Mouse (Mus musculus) large intestine, adult 2 months (tissue): ENCODE data around the gene Krtap20-2. TPM values are rescaled to one million over a fixed set of nuclear protein-coding genes. Genes with fewer than 3 reads are reported as not detected.
"Not testable (repeated sequence)": the region's sequence is repeated elsewhere in the genome, so short reads cannot be mapped to it uniquely, and the experiment has no call there.

ENCODE experiments used
- DNase-seq: peaks from one replicate; pipeline ENCODE4 v3.0.0-alpha.2; 2012; ENCODE audit warnings: low read depth, low spot score
- WGBS: fragments of 180-500 bp; shearing (Covaris S2); methylation state at CpG from one replicate; pipeline ENCODE4 v1.1.7; 2018; 5-methylcytosine and 5-hydroxymethylcytosine counted together
- polyA plus RNA-seq: library from polyadenylated mRNA; depleted of rRNA; stranded (reverse); fragments of >200 nt; gene quantifications from 2 replicates; pipeline ENCODE4 v1.2.3, GENCODE M21; 2012; rRNA removed

Gene Krtap20-2
- not detected in 2 replicates for polyA plus RNA-seq

- no peak for DNase-seq
- 51% methylated on average over 1 of the region's 1 CpGs for WGBS
Measured at GRCm38 (mm10) chr16:89205561-89205960, at the start of gene Krtap20-2. Krtap20-2 (plus strand) TSS chr16:89205861.

GRCm38 (mm10) chr16:89157652-89158051, 48.0 kb upstream of the Krtap20-2 start, which contains the start of gene Gm9789:
Gm9789 (plus strand) TSS chr16:89157952.
- WGBS, result 79% methylated on average over 4 of the region's 4 CpGs
- no peak for DNase-seq

- DNase-seq, result not testable (repeated sequence)
Measured at GRCm38 (mm10) chr16:89169190-89169589, 36.5 kb upstream of the Krtap20-2 start, which contains the start of gene Gm7735. Gm7735 (plus strand) TSS chr16:89169490.

- WGBS, result 70% methylated on average over 2 of the region's 2 CpGs
Measured at GRCm38 (mm10) chr16:89174435-89174834, 31.2 kb upstream of the Krtap20-2 start, which contains the start of gene 1110057P08Rik. 1110057P08Rik (plus strand) TSS chr16:89174735.

GRCm38 (mm10) chr16:89188621-89189020, 17.0 kb upstream of the Krtap20-2 start:
- WGBS, result 78% methylated on average over 4 of the region's 4 CpGs
- DNase-seq, result no peak

More at GRCm38 (mm10) chr16:89174435-89174834, 31.2 kb upstream of the Krtap20-2 start, which contains the start of gene 1110057P08Rik:
- no peak for DNase-seq

Other genes starting within 250 kb of the Krtap20-2 start
- gene Krtap16-3, start 243.0 kb upstream of the Krtap20-2 start, polyA plus RNA-seq, result not detected in 2 replicates
- gene Krtap22-2, start 195.1 kb upstream of the Krtap20-2 start, polyA plus RNA-seq, result not detected in 2 replicates
- not detected in 2 replicates for gene Gm10229, start 190.6 kb upstream of the Krtap20-2 start, polyA plus RNA-seq
- gene Krtap6-1, start 174.2 kb upstream of the Krtap20-2 start, polyA plus RNA-seq, result not detected in 2 replicates
- not detected in 2 replicates for gene Gm10228, start 164.4 kb upstream of the Krtap20-2 start, polyA plus RNA-seq
- gene Krtap6-5, start 158.0 kb upstream of the Krtap20-2 start, polyA plus RNA-seq, result not detected in 2 replicates
- not detected in 2 replicates for gene 1110025L11Rik, start 141.9 kb upstream of the Krtap20-2 start, polyA plus RNA-seq
- not detected in 2 replicates for gene Krtap6-3, start 121.8 kb upstream of the Krtap20-2 start, polyA plus RNA-seq
- gene Gm6358, start 65.0 kb upstream of the Krtap20-2 start, polyA plus RNA-seq, result not detected in 2 replicates
- gene Gm10061, start 54.8 kb upstream of the Krtap20-2 start, polyA plus RNA-seq, result not detected in 2 replicates
- gene Gm9789, start 47.9 kb upstream of the Krtap20-2 start, polyA plus RNA-seq, result not detected in 2 replicates
- not detected in 2 replicates for gene Gm7735, start 36.4 kb upstream of the Krtap20-2 start, polyA plus RNA-seq
- not detected in 2 replicates for gene 1110057P08Rik, start 31.1 kb upstream of the Krtap20-2 start, polyA plus RNA-seq
- not detected in 2 replicates for gene Krtap21-1, start 198.0 kb downstream of the Krtap20-2 start, polyA plus RNA-seq
- not detected in 2 replicates for gene Krtap6-2, start 214.2 kb downstream of the Krtap20-2 start, polyA plus RNA-seq